Mouse (Mus musculus): ENCODE results near the gene Smyd1. TPM values are rescaled to one million over a fixed set of nuclear protein-coding genes. Genes with fewer than 3 reads are reported as not detected.
"Not testable (repeated sequence)": the region's sequence is repeated elsewhere in the genome, so short reads cannot be mapped to it uniquely, and the experiment has no call there.

Smyd1 gene
- total RNA-seq, 2 experiments from 2014 or later, result 0.26 TPM; not detected in 1

DNA sequence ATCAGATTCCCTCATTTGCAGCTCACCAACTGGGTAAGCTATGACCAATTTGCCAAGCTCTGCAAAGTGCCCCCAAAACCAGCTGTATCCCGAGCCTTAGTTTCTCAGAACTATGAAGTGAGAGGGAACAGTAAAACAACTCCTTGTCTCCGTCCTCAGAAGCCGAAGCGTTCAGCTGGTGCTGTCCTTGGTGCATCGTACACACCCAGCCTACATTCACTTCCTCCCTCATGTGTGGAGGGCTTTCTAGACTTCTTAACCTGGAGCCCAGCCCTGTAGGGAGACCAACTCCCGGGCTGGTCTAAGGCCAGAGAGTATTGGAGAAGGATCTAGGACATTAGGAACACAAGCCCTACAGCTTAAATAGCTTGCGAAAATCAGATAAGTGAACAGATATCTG, 8.5 kb upstream of the Smyd1 start:
- no peak for ATAC-seq (replicated peaks; ENCODE audit: low FRiP score, poor library complexity, severe bottlenecking)

DNA sequence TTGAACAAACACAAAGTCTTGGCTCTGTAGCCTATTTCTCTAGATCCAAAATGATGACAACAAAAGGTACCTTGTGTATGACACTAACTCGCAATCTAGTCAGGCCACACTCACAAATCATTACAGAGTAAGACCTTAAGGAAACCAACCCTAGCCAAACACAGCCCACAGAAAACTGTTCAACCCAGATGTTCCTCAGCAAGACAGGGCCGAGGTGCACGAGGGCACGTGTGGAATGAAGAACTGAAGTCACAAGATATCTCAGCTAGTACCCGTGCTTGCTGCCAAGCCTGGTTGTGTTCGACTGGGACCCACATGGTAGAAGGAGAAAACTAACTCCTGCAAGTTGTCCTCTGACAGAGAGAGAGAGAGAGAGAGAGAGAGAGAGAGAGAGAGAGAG, 7.8 kb upstream of the Smyd1 start:
- no peak for ATAC-seq (replicated peaks; ENCODE audit: low FRiP score, poor library complexity, severe bottlenecking)

DNA sequence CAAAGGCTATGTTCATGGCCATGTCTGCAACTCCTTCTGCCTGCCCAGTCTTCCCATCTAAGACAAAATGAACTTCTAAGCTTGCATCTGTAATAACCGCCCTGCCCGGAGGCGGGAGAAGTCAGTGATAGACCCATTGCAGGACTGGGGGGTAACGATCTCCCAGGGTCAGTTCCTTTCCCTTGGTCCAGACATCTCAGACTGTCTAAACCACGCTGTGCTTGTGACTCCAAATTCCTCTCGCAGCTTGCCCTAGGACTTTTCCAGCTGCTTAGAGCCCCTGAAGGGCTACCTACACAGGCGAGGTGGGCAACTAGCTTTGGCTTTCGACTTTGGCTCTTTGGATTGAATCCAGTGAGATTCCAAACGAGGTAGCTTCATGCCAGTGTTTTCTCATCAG, 2.8 kb upstream of the Smyd1 start:
- ATAC-seq (replicated peaks; ENCODE audit: low FRiP score, poor library complexity, severe bottlenecking), result no peak

DNA sequence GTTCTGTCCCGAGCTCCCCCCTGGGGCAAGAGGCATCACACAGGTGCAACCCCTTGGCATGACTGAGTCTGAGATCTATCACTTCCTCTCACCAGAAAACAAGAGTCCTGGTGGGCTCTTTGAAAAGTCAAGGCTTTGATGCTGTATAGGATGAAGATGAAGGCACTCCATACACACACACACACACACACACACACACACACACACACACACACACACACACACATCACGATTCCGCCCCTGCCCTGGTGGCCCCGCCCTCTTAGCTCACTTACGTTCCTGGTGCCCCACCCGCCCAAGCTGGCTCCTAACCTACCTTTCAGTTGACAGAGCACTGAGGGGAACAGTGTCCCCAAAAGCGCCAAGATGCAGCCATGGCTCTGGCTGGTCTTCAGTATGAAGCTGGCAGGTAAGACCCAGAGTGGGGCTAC, 473 bp upstream of the Smyd1 start, which contains the start of gene Cd8b1:
TSS of gene Cd8b1 (plus strand) at position 298 of the 431 bp plus-strand sequence.
- ATAC-seq (replicated peaks; ENCODE audit: low FRiP score, poor library complexity, severe bottlenecking), result no peak

DNA sequence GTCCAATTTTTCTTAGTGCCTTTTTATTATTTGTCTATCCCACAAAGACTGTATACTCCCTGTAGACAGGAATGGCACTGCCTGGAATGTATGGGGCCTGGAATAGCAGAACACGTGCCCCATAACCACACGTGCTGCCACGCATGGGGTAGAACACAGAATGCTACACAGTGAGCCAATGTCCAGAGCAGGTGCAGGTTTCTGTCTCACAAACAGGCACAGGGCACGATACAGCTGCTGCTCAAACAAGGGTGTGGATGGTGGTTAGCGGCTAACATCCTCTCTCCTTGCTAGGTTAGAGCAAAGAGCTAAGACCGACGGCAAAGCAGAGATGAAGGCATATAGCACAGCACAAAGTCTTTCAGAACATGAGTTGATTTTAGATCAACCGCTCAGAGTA, 14.5 kb downstream of the Smyd1 start:
- no peak for ATAC-seq (replicated peaks; ENCODE audit: low FRiP score, poor library complexity, severe bottlenecking)

DNA sequence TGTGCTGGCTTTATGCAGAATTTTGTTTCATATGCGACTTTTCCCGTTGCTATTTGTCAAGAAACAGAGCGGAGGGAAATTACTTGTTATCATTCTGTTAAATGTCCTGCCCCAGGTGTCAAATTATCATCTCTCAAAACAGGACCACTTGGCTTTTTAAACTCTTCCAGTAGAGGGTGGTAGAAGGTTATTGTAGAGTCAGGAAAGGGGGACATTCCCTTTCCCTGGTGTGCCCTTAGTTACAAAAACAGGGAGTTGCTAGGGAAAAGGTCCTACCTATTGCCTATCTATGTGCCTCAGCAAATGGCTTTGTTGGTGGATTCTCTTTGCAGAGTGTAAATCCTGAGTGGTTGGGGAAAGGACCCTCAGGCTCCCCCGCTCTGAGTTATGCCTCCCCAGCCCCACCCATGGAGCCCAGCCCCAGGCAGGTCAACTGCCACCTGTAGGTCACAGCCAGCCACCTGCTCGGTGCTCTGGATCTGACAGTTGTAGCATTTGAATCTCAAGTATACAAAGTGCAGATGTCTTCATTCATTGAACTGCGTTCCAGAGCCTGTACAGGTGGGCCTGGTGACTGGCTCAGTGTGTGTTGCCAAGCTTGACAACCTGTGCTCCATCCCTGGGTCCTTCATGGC, 19.8 kb downstream of the Smyd1 start:
- ATAC-seq (replicated peaks; ENCODE audit: low FRiP score, poor library complexity, severe bottlenecking), result no peak

DNA sequence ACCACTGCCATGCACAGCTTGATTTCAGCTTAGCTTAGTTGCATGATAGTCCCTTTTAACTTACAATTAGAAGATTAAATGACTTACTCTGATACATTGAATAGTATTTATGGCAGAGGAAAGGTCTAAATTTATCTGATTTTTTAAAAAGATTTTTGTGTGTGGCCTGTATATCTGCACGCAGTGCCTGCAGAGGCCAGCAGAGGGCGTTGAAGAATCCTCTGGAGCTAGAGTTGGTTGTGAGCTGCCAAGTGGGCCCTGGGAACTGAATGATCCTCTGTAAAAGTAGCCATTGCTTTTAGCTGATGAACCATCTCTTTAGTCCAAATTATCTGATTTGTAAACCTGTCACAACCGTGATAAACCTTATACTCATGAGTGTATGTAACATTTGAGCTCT, 23.3 kb downstream of the Smyd1 start:
- ATAC-seq (replicated peaks; ENCODE audit: low FRiP score, poor library complexity, severe bottlenecking), result 0 out of 2 replicates have a peak, but pooled peaks have one; percentile 69

DNA sequence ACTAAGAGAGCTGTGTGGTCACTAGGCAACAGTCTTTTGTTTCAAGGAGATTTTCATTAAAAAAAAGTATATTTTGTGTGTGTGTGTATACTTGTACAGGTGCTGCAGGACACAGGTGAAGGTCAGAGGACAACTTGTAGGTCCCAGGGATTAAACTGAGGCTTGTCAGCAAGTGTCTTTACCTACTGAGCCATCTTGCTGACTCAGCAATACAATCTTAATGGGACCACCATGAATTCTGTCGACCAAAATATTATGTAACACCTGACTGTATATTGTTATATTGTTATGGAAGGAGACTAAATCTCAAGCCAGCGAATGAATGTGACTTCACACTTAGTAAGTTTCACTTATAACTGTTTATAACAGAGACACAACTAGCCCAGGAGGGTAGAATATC, 24.0 kb downstream of the Smyd1 start:
- no peak for ATAC-seq (replicated peaks; ENCODE audit: low FRiP score, poor library complexity, severe bottlenecking)

DNA sequence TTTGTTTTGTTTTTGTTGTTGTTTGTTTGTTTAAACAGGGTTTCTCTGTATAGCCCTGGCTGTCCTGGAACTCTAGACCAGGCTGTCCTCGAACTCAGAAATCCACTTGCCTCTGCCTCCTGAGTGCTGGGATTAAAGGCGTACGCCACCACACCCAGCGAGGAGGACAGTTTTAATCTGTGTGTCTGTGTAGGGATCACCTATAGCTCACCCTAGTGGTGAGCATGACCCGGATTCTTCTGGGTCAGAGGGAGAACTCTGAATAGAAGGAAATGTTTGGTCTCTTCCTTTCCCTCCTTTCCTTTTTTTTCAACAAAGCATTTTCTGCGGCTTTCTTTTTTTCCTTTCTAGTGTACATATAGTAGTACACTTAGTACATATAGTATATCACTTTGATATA, 26.7 kb downstream of the Smyd1 start:
- ATAC-seq (replicated peaks; ENCODE audit: low FRiP score, poor library complexity, severe bottlenecking), result no peak

DNA sequence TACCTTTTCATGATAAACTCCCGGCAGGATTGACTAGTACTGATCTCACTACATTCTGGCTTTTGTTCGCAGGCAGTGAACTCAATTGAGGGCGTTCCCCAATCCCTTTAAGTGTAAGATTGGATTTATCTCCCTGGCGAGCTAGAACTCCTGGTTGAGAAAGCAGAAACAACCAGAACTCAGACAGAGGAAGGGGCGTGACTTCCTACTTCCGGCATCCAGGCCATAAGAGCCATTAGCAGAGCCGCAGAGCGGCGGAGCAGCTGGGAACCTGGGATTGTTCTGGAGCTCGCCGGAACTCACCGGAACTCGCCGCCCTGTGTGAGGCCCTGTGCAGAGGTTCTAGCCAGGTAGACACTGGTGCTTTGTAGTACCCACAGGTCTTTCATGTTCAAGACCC, 28.5 kb downstream of the Smyd1 start:
- no peak for ATAC-seq (replicated peaks; ENCODE audit: low FRiP score, poor library complexity, severe bottlenecking)

DNA sequence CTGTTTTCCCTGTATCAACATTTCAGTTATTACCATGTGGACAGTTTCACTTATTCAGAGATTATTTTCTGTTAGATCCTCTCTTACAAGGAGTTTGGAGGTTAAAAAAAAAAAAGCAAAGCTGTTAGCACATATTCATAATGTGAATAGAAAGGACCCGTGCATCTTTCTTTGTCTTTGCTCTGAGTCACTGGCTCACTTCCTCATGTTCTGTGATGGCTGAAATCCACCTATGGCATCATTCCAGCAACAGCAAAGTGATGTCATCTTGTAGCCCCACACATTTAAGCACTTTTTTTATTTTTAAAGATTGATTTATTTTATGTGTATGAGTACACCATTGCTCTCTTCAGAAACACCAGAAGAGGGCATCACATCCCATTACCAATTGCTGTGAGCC, 42.6 kb downstream of the Smyd1 start:
- no peak for ATAC-seq (replicated peaks; ENCODE audit: low FRiP score, poor library complexity, severe bottlenecking)

DNA sequence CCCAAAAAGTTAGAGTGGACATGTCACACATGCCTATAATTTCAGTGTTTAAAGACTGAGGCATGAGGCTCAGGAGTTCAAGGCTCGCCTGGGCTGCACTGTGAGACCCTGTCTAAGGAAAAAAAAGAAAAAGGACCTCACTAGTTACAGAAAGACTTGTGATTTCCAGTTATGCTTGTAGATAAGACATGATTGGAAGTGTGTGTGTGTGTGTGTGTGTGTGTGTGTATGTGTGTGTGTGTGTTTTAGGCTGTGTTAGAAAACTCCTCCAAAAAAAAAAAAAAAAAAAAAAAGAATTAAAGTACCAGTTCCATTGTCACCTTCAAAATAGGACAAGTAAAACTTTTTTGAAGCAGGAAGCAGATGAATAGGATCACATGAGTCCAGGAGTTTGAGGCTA, 47.4 kb downstream of the Smyd1 start:
- ATAC-seq (replicated peaks; ENCODE audit: low FRiP score, poor library complexity, severe bottlenecking), result no peak

DNA sequence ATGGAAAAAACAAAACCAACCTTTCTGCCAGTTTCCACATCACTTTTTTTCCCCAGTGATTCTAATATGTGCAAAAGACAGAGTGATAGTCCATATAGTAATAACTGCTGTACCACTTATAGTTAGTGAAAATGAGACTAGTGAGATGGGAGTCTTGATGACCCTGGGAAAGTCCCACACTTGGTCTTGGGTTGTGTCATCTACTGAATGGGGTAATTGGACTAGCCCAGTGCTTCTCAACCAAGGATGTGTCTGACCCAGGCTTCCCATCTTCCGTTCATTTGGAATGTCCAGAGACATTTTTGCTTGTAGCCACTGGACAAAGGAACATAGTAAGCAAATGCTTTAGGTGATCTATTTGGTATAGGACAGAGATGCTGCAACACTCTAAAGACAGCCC, 48.3 kb downstream of the Smyd1 start:
- no peak for ATAC-seq (replicated peaks; ENCODE audit: low FRiP score, poor library complexity, severe bottlenecking)

DNA sequence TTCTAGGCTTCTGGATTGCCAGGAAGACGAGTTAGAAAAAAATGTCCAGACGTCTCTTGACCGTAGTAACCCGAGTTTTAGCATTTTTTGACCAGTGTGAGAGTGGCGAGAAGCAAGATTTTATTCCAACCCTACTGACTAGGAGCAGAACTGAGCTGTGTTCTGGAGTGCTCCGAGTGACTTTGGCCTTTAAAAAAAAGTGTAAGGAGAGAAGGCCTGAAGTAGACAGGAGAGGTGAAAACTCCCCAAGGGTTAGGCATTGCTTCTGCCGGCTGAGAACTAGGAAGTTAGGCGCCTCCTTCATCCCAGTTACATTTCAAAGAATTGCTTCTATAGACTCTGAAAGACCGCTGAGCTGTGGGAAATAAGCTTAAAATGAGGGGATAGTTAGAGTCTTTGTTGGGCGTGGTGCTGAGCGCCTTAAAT, 49.7 kb downstream of the Smyd1 start:
- 0 out of 2 replicates have a peak, but pooled peaks have one; percentile 32 for ATAC-seq (replicated peaks; ENCODE audit: low FRiP score, poor library complexity, severe bottlenecking)

DNA sequence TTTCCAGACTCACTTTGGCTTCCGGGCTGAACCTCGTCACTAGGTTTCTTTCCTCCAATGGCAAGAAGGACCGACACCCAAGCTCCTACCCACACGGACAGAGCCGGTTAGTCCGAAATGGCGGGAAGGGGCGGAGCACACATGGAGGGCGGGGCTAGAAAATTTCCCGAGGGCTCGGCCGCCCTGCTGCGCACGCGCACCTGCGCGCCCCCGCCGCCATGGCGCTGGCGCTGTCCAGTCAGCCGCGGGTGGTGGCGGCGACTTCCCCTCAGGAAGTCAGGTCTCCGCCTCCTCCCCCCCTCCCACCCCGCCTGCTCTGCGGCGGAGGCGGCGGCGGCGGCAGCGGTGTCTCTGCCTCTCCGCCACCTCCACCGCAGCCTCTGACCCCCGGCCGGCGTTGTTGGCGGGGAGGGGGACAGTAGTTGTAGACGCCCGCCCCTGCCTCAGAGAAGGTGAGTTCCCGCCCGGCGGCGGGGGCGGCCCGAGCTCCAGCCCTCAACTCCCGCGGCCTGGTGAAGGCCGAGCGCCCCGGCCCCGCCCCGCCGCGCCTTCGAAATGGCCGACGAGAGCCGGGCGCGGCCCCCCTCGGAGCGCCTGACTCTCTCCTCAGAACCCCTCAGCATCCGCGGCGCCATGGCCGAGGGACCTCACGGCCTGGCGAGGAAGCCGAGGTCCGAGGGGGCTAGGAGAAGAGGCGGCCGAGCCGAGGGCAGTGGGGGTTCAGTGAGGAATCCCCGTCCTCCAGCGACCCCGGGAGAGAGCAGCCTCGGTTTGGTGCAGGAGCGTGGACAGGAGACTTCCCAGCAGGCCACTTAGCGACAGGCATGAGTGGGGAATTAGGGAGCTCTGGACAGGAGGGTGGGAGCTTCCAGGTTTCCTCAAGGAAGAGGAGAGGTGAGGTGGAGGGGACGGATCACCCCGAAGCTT, 50.4 kb downstream of the Smyd1 start, which contains the start of gene Krcc1:
TSS of gene Krcc1 (plus strand) at position 289 of the 927 bp plus-strand sequence.
- ATAC-seq (replicated peaks; ENCODE audit: low FRiP score, poor library complexity, severe bottlenecking), result peak; percentile 90

DNA sequence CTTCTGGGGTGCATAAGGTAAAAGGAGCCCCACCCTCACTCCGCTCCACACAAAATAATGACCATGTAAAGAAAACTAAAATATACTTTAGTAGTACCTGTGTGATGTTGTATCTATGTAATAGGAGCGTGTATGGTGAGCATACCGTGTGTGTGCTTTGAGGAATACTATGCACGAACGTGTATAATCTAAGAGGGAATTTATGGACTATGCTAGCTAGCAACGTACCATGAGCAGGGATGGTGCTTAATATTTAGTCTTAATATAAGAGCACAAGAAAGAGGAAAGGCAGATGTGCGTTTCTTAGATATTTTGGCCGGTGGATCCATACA, 51.0 kb downstream of the Smyd1 start:
- no peak for ATAC-seq (replicated peaks; ENCODE audit: low FRiP score, poor library complexity, severe bottlenecking)

DNA sequence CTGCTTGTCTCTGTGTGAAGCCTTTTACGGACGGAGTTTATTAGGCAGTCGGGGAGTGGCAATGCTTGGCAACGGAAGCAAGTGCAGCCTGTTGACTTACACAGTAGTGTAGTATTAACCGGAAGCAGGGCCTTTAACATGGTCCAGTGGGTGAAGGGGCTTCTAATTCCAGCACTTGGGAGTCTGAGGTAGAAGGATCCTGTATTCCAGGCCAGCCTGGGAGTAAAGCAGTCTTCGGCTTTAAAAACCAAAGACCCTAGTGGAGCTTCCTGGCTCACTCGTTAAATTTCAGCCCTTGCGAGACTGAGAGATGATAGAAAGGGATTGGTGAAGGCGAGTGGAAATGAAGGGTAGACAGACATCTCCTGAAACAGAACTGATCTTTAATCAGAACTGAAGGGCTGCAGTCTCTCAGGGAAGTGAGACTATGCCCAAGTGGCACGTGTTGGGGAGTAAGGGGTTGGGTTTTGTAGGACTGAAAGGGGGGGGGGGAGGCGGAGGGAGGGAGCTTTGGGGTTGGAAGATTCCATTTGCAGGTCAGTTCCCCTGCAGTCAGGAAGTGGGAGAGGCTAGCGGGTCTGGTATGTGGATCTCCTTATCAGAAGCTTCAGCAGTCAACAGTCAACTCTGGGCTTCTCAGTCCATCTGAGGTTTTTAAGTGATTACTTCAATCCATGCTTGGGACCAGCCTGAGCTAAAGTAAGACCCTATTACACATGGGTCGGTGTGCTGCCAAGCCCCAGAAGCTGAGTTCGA, 51.6 kb downstream of the Smyd1 start:
- peak; percentile 49 for ATAC-seq (replicated peaks; ENCODE audit: low FRiP score, poor library complexity, severe bottlenecking)

DNA sequence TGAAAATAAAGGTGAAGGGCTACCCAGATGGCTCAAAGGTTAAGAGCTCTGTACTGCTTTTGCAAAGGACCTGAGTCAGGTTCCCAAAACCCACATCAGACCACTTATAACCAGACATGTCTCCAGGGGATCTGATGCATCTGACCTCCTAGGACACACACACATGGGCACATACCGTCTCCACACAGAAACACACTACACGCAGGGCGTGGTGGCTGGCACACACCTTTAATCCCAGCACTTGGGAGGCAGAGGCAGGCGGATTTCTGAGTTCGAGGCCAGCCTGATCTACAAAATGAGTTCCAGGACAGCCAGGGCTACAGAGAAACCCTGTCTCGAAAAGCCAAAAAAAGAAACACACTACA, 52.4 kb downstream of the Smyd1 start:
- ATAC-seq (replicated peaks; ENCODE audit: low FRiP score, poor library complexity, severe bottlenecking), result not testable (repeated sequence)

DNA sequence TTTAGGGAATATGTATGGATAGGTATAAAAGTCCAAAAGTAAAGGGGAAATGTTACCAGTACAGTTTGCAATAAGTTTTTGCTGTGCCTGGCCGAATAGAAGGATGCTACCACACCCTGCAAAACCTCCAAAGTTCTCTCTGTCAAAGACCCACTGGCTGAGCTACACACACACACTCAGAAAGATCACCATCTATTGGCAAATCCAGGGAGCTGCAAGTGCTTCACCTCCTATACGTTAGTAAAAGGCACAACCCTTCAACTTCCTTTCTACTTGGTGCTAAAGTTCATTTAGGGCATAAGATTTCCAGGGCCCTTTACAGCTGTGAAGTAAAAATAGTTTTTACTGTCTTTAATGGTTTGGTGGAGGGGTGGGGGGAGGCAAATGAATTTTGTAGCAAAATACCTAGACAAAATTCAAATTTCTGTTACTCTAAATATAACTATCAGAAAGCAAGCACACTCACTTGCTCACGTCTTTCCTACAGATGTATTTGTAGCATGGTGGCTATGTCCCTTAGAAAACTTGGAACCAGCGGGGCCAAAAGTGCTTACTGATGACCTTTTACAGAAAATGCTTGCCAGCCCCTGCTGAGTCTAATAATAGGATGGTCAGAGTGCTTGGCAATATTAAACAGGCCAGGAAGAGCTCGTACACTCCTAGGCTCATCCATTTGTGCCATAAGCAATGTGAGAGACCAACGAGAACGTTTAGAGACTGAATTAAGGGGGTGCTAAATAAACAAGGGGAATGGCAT, 52.9 kb downstream of the Smyd1 start:
- ATAC-seq (replicated peaks; ENCODE audit: low FRiP score, poor library complexity, severe bottlenecking), result no peak

DNA sequence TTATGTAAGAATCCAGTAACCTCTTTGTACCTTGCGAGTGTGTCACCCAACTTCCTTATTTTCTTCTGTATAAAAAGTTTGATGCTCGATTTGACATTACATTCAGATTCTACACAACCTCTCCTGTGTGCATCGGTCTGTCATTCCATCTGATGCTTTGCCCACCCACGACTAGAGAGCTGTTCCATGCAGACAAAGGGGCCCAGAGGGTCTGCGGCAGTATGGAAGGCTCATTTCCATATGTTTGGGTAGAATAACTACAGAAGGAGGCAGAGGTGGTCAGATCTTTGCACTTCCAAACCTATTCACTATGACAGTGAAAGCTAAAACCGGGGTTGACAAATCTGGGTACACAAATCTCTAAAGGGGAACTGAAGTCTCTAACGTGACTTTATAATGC, 54.4 kb downstream of the Smyd1 start:
- ATAC-seq (replicated peaks; ENCODE audit: low FRiP score, poor library complexity, severe bottlenecking), result not testable (repeated sequence)
